In genomic region chr12:39998070-39998852, GRCm38 (mm10) we compare ENCODE assay signal across 8 mouse cellular contexts. TPM values are rescaled to one million over a fixed set of nuclear protein-coding genes. Genes with fewer than 3 reads are reported as not detected.
DNase-seq lines count a peak whose midpoint lies in the region; ATAC-seq lines count a peak whose summit lies in the region.

No protein-coding gene starts in this region.

- H3K27ac ChIP-seq in embryonic facial prominence, embryonic 14.5 days (replicated peaks; ENCODE audit: low read depth, low read length), result no peak overlapping the region
- H3K27ac ChIP-seq in hindbrain, embryonic 11.5 days (ENCODE audit: low read depth, low read length), result no peak overlapping the region

- no peaks in the 10 kb centered on the region for H3K27me3 ChIP-seq in embryonic facial prominence, embryonic 14.5 days (replicated peaks; ENCODE audit: control insufficient read depth, insufficient read depth, low read length)
- no peaks in the 10 kb centered on the region for H3K27me3 ChIP-seq in hindbrain, embryonic 11.5 days (ENCODE audit: control insufficient read depth, insufficient read depth, low read length)

- H3K4me3 ChIP-seq in embryonic facial prominence, embryonic 14.5 days (ENCODE audit: low read depth, low read length), result no peak overlapping the region
- no peak overlapping the region for H3K4me3 ChIP-seq in hindbrain, embryonic 11.5 days (ENCODE audit: low read depth, low read length)

- WGBS in embryonic facial prominence, embryonic 14.5 days, result 21% methylated on average over 9 of the region's 9 CpGs
- 17% methylated on average over 9 of the region's 9 CpGs for WGBS in hindbrain, embryonic 11.5 days

- no peak overlapping the region for H3K9ac ChIP-seq in embryonic facial prominence, embryonic 14.5 days (ENCODE audit: low read depth, low read length)
- H3K9ac ChIP-seq in hindbrain, embryonic 11.5 days (ENCODE audit: low read depth, low read length), result no peak overlapping the region

- DNase-seq in R1 (ENCODE audit: low read depth, low spot score), result peak; percentile 99
- peak; percentile 73 for DNase-seq in embryonic facial prominence, embryonic 14.5 days (ENCODE audit: low spot score)
- peak; percentile 46 for DNase-seq in hindbrain, embryonic 11.5 days (ENCODE audit: low spot score)
- DNase-seq in lung, postnatal 14 days, result peak; percentile 72
- DNase-seq in spleen, postnatal 4 days (ENCODE audit: low spot score in 2 of 2), result no peak
- DNase-seq in spleen, adult 18-20 months, result no peak

- H3K36me3 ChIP-seq in embryonic facial prominence, embryonic 14.5 days (ENCODE audit: control insufficient read depth, insufficient read depth, low read length), result no peaks in the 10 kb centered on the region
- H3K36me3 ChIP-seq in hindbrain, embryonic 11.5 days (ENCODE audit: control insufficient read depth, insufficient read depth, low read length), result no peaks in the 10 kb centered on the region

- H3K9me3 ChIP-seq in embryonic facial prominence, embryonic 14.5 days (ENCODE audit: control insufficient read depth, low read length), result no peaks in the 10 kb centered on the region
- no peaks in the 10 kb centered on the region for H3K9me3 ChIP-seq in hindbrain, embryonic 11.5 days (ENCODE audit: control insufficient read depth, low read length)

- peak; percentile 85; the same call in 1 of the 2 replicates for ATAC-seq in embryonic facial prominence, embryonic 14.5 days (ENCODE audit: low read depth)
- peak; percentile 85 for ATAC-seq in hindbrain, embryonic 11.5 days (ENCODE audit: low FRiP score)
- ATAC-seq in frontal cortex, adult (ENCODE audit: low TSS enrichment), result no peak
- ATAC-seq in megakaryocyte progenitor cell, adult 5-6 weeks (replicated peaks; ENCODE audit: poor library complexity), result no peak

- no peaks in the 10 kb centered on the region for H3K4me1 ChIP-seq in embryonic facial prominence, embryonic 14.5 days (ENCODE audit: control insufficient read depth, insufficient read depth, low read length)
- no peaks in the 10 kb centered on the region; the same call in 1 of the 2 replicates for H3K4me1 ChIP-seq in hindbrain, embryonic 11.5 days (replicated peaks; ENCODE audit: control insufficient read depth, insufficient read depth, low read length)

- H3K4me2 ChIP-seq in embryonic facial prominence, embryonic 14.5 days (ENCODE audit: low read depth, low read length), result no peak overlapping the region
- no peak overlapping the region for H3K4me2 ChIP-seq in hindbrain, embryonic 11.5 days (replicated peaks; ENCODE audit: low read depth, low read length)

RNA-seq across cellular contexts. Expression of gene Arl4a, which starts 39.6 kb away (rescaled TPM):
- polyA plus RNA-seq in embryonic facial prominence, embryonic 14.5 days (2014; fragmentation: Nextera tagmentation; extraction: Ambion mirVana), result 88.3 and 91.6 TPM in 2 replicates
- polyA plus RNA-seq in hindbrain, embryonic 11.5 days (2014; fragmentation: Nextera tagmentation; extraction: Ambion mirVana), result 80.7 and 88.1 TPM in 2 replicates
- 23.4 and 34.0 TPM in 2 replicates for total RNA-seq in megakaryocyte progenitor cell, adult 5-6 weeks (2015)
- total RNA-seq in megakaryocyte progenitor cell, adult 5-6 weeks (2017), result 11.2 and 18.7 TPM in 2 replicates

Comparison
In these comparisons a context has a peak if more than half of its experiments do, and no peak if none do; other contexts are left out.
1. DNase-seq: peak in R1 (single experiment), embryonic facial prominence, embryonic 14.5 days (single experiment), hindbrain, embryonic 11.5 days (single experiment) and lung, postnatal 14 days (single experiment); none in spleen, postnatal 4 days (0 of 2) and spleen, adult 18-20 months (0 of 2).
2. ATAC-seq: peak in embryonic facial prominence, embryonic 14.5 days (single experiment) and hindbrain, embryonic 11.5 days (single experiment); none in frontal cortex, adult (single experiment) and megakaryocyte progenitor cell, adult 5-6 weeks (single experiment).